Mouse (Mus musculus) liver, embryonic 11.5 days (tissue): ENCODE data around the gene Parp12. TPM values are rescaled to one million over a fixed set of nuclear protein-coding genes. Genes with fewer than 3 reads are reported as not detected.

Experiments used
- ATAC-seq: fragments of 200-750 bp; cut with Nextera tagmentation; replicated peaks from 2 replicates; pipeline ENCODE4 v1.8.0; 2017; ENCODE audit warnings: moderate number of reproducible peaks, mild to moderate bottlenecking, moderate TSS enrichment, moderate library complexity; ENCODE audit not compliant: low FRiP score
- DNase-seq: peaks from one replicate; pipeline ENCODE4 v3.0.0-alpha.2; 2017; ENCODE audit warnings: low spot score
- H3K27ac ChIP-seq: fragments of 300-500 bp; sonication (generic); 2 replicates; pipeline ENCODE4 v1.5.1; 2014; ENCODE audit warnings: mild to moderate bottlenecking, low read depth, low read length, control low read depth
- H3K27me3 ChIP-seq: fragments of 300-500 bp; sonication (generic); replicated peaks from 2 replicates; pipeline ENCODE4 v1.6.1; 2014; ENCODE audit warnings: low read length, mixed read lengths; ENCODE audit not compliant: control insufficient read depth, insufficient read depth
- H3K36me3 ChIP-seq: fragments of 300-500 bp; sonication (generic); 2 replicates; pipeline ENCODE4 v1.6.1; 2014; ENCODE audit warnings: mild to moderate bottlenecking, low read length, moderate library complexity, mixed read lengths; ENCODE audit not compliant: control insufficient read depth, insufficient read depth
- H3K4me1 ChIP-seq: fragments of 300-500 bp; sonication (generic); replicated peaks from 2 replicates; pipeline ENCODE4 v1.6.1; 2014; ENCODE audit warnings: low read length, mixed read lengths; ENCODE audit not compliant: control insufficient read depth, insufficient read depth
- H3K4me2 ChIP-seq: fragments of 300-500 bp; sonication (generic); 2 replicates; pipeline ENCODE4 v1.6.1; 2014; ENCODE audit warnings: mild to moderate bottlenecking, control low read depth, moderate library complexity
- H3K4me3 ChIP-seq: fragments of 300-500 bp; sonication (generic); 2 replicates; pipeline ENCODE4 v1.5.1; 2014; ENCODE audit warnings: low read depth, low read length, control low read depth
- H3K9ac ChIP-seq: fragments of 300-500 bp; sonication (generic); 2 replicates; pipeline ENCODE4 v1.6.1; 2014; ENCODE audit warnings: low read depth, low read length, control low read depth
- H3K9me3 ChIP-seq: fragments of 300-500 bp; sonication (generic); 2 replicates; pipeline ENCODE4 v1.6.1; 2016; ENCODE audit warnings: low read length, inconsistent platforms, mixed read lengths; ENCODE audit not compliant: control insufficient read depth
- WGBS: fragments of 180-500 bp; shearing (Covaris S2); extraction: QIAGEN DNeasy Blood & Tissue Kit; methylation state at CpG from one replicate; pipeline ENCODE4 v1.1.7; 2014; 5-methylcytosine and 5-hydroxymethylcytosine counted together
- polyA plus RNA-seq: library from polyadenylated mRNA; unstranded; fragments of >200 nt; fragmentation: Nextera tagmentation; extraction: Ambion mirVana; gene quantifications from 2 replicates; pipeline ENCODE4 v1.2.1, GENCODE M21; 2014

Gene Parp12
- polyA plus RNA-seq, 1 experiment from 2014 or later, result 3.8 TPM

DNA sequence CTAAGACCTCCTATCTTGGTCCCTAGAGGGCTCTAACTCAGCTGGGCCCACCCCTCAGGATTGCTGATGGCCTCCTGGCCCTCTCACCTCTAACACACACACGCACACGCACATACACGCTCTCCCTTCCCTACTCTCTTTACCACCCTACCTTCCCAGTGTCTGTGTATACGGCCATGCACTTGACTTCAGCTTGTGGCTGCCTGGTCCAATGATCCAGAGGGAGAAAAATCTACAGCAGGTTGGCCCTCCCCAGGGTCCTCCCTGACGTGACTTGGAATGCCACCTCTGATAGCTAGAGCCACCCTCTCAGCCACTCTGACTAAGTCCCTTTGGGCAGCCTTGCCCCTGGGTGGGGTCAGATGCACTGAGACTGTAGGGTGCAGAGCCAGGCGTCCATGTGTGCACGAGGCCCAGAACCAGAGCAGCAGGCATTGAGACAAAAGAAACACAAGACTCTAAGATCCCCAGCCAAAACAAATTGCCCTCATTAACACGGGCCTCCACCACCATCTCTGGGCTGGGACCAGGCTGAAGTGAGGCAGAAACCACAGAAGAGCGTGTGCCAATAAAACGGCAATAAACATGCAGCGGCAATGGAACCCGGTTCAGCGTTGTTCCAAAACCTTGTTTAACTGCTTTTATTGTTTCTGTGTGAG, 63.8 kb downstream of the Parp12 start:
- H3K27ac ChIP-seq, result no peak overlapping the region
- ATAC-seq, result no peak

GRCm38 (mm10) chr6:39052636-39053035, 65.5 kb downstream of the Parp12 start:
- no peaks in the 10 kb centered on the region; the same call in 1 of the 2 replicates for H3K27me3 ChIP-seq
- no peaks in the 10 kb centered on the region for H3K36me3 ChIP-seq
- H3K27ac ChIP-seq, result no peak overlapping the region
- H3K9ac ChIP-seq, result no peak overlapping the region
- WGBS, result 80% methylated on average over 4 of the region's 4 CpGs
- no peak for DNase-seq
- no peaks in the 10 kb centered on the region for H3K9me3 ChIP-seq
- peaks cover 5% of the 10 kb centered on the region for H3K4me1 ChIP-seq
- H3K4me2 ChIP-seq, result no peak overlapping the region
- ATAC-seq, result no peak
- H3K4me3 ChIP-seq, result no peak overlapping the region

More for the DNA sequence above, 63.8 kb downstream of the Parp12 start:
- no peaks in the 10 kb centered on the region for H3K9me3 ChIP-seq
- DNase-seq, result no peak
- no peaks in the 10 kb centered on the region; the same call in 1 of the 2 replicates for H3K27me3 ChIP-seq
- no peak overlapping the region for H3K9ac ChIP-seq
- no peak overlapping the region for H3K4me3 ChIP-seq
- H3K4me1 ChIP-seq, result peaks cover 11% of the 10 kb centered on the region
- no peaks in the 10 kb centered on the region for H3K36me3 ChIP-seq
- WGBS, result 86% methylated on average over 13 of the region's 13 CpGs
- H3K4me2 ChIP-seq, result no peak overlapping the region

GRCm38 (mm10) chr6:39051799-39052556, 66.2 kb downstream of the Parp12 start:
- WGBS, result 64% methylated on average over 9 of the region's 9 CpGs
- peaks cover 5% of the 10 kb centered on the region for H3K4me1 ChIP-seq
- no peak overlapping the region for H3K27ac ChIP-seq
- no peak overlapping the region for H3K4me3 ChIP-seq
- DNase-seq (no peak), ATAC-seq (no peak)
- no peaks in the 10 kb centered on the region; the same call in 1 of the 2 replicates for H3K27me3 ChIP-seq
- no peak overlapping the region for H3K9ac ChIP-seq
- no peaks in the 10 kb centered on the region for H3K9me3 ChIP-seq
- no peak overlapping the region for H3K4me2 ChIP-seq
- no peaks in the 10 kb centered on the region for H3K36me3 ChIP-seq

DNA sequence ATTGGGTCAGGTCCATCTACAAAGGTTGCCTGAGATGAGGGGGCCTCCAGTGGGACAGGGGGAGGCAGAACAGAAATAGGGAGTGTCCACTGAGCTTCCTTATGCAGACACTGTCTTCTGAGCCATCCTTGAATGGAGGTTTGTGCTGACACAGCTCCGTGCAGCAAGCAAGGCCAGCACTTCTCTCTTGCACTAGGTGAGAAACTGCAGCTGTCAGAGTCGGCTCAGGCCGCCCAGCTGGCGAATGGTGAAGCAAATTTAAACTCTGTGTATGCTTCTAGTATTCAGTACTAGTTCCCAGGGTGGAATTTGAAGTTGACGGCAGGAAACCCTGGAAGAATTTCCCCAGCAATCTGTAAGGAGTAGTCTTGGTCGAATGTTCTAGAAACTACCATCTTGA, 67.3 kb downstream of the Parp12 start:
- no peak overlapping the region for H3K4me2 ChIP-seq
- peaks cover 5% of the 10 kb centered on the region for H3K4me1 ChIP-seq
- H3K27ac ChIP-seq, result no peak overlapping the region
- no peaks in the 10 kb centered on the region for H3K9me3 ChIP-seq
- DNase-seq, result no peak
- no peaks in the 10 kb centered on the region for H3K36me3 ChIP-seq
- ATAC-seq, result no peak
- H3K27me3 ChIP-seq, result no peaks in the 10 kb centered on the region; the same call in 1 of the 2 replicates
- WGBS, result 66% methylated on average over 6 of the region's 6 CpGs
- no peak overlapping the region for H3K4me3 ChIP-seq
- H3K9ac ChIP-seq, result no peak overlapping the region

- H3K27me3 ChIP-seq, result no peaks in the 10 kb centered on the region; the same call in 1 of the 2 replicates
- no peak for DNase-seq
- H3K4me1 ChIP-seq, result no peaks in the 10 kb centered on the region
- H3K9me3 ChIP-seq, result no peaks in the 10 kb centered on the region
- H3K27ac ChIP-seq, result no peak overlapping the region
- no peak overlapping the region for H3K4me3 ChIP-seq
- whole genome bisulfite sequencing, result 63% methylated on average over 5 of the region's 5 CpGs
- no peaks in the 10 kb centered on the region for H3K36me3 ChIP-seq
- ATAC-seq, result no peak
- H3K9ac ChIP-seq, result no peak overlapping the region
- H3K4me2 ChIP-seq, result no peak overlapping the region
Measured at GRCm38 (mm10) chr6:39049141-39049540, 69.0 kb downstream of the Parp12 start.

DNA sequence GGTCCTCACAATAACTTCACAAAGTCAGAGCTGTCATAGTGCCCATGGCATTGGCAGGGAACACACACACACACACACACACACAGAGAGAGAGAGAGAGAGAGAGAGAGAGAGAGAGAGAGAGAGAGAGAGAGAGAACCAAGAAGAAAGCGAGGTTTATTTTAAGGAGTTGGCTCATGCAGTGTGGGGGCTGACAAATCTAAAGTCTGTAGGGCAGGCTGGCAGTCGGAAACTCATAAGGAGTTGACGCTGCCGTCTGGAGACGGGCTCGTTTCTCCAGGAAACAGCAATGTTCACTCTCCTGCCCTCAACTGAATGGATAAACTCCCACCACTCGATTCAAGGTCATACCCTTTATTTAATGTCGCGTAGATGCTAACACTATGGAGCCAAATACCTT, 77.7 kb downstream of the Parp12 start:
- H3K27ac ChIP-seq, result no peak overlapping the region
- H3K4me3 ChIP-seq, result no peak overlapping the region
- no peaks in the 10 kb centered on the region for H3K9me3 ChIP-seq
- 82% methylated on average over 9 of the region's 9 CpGs for WGBS
- no peaks in the 10 kb centered on the region for H3K36me3 ChIP-seq
- no peak overlapping the region for H3K4me2 ChIP-seq
- DNase-seq, result no peak
- H3K4me1 ChIP-seq, result peaks cover 2% of the 10 kb centered on the region; the same call in 1 of the 2 replicates
- no peak for ATAC-seq
- no peak overlapping the region for H3K9ac ChIP-seq
- H3K27me3 ChIP-seq, result peaks cover 2% of the 10 kb centered on the region; the same call in 1 of the 2 replicates

Other genes with a start within 250 kb of the Parp12 start
- 11.5 and 12.0 TPM in 2 replicates for gene Tbxas1, start 242.9 kb downstream of the Parp12 start, polyA plus RNA-seq
- 21.4 and 27.4 TPM in 2 replicates for gene Hipk2, start 242.2 kb downstream of the Parp12 start, polyA plus RNA-seq
- gene Kdm7a, start 88.4 kb upstream of the Parp12 start, polyA plus RNA-seq, result 7.3 and 8.5 TPM in 2 replicates